Mouse (Mus musculus) central nervous system, embryonic 18 days (tissue): ENCODE data around the gene Gm12169. TPM values are rescaled to one million over a fixed set of nuclear protein-coding genes. Genes with fewer than 3 reads are reported as not detected.

Source experiments
- polyA plus RNA-seq: library from polyadenylated mRNA; depleted of rRNA; stranded (reverse); fragments of >200 nt; gene quantifications from 2 replicates; pipeline ENCODE4 v1.2.3, GENCODE M21; 2012; rRNA removed

Gene Gm12169
- not detected in 2 replicates for polyA plus RNA-seq

DNA sequence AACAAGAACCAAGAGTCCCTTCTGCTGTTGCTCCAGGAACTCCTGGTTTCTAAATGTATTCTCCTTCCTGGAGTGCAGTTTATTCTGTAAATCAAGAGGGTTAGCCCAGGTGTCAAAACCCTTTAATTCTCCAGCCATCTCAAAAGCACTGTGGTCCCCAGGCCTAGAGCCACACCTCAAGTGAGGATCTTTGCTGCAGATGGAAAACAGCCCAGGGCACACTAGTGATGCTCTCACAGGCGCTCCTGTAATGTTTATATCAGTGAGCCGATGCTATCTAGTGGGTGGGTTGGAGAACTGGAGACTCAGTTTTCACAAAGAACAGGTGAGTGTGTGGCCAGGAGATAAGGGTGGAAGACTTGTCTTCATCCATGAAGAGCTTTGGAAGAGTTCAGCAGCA lies at the start of gene Gm12169:
Gene Gm12169, plus strand, starts transcription at position 301 of the 400 bp plus-strand sequence.

DNA sequence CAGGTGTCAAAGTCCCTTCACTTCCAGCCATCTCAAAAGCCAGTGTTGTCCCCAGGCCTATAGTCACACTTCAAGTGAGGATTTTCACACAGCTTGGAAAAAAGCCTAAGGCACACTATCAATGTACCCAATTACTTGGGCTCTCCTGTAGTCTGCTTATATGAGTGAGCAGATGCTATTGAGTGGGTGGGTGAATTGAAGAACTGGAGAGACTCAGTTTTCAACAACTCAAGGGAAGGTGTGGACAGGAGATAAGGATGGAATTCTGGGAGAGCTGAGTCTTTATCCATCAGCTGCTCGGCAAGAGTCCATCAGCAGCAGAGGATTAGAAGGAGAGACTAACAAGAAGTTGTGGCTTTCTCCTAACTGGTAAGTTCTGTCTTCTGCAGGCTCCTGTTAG lies 47.3 kb downstream of the Gm12169 start, which contains the start of gene BC053393:
Gene BC053393, plus strand, starts transcription at position 210 of the 400 bp plus-strand sequence.

Other genes with a start within 250 kb of the Gm12169 start
- 48.2 and 55.2 TPM in 2 replicates for gene Cyfip2, start 211.4 kb upstream of the Gm12169 start, polyA plus RNA-seq
- gene Itk, start 134.7 kb upstream of the Gm12169 start, polyA plus RNA-seq, result 0.01 and 0.03 TPM in 2 replicates
- not detected in 2 replicates for gene Fam71b, start 127.7 kb upstream of the Gm12169 start, polyA plus RNA-seq
- gene Med7, start 87.3 kb upstream of the Gm12169 start, polyA plus RNA-seq, result 41.1 and 47.2 TPM in 2 replicates
- 0.20 and 0.26 TPM in 2 replicates for gene Havcr2, start 69.3 kb upstream of the Gm12169 start, polyA plus RNA-seq
- gene BC053393, start 47.3 kb downstream of the Gm12169 start, polyA plus RNA-seq, result 0.05 TPM in 1 of 2 replicates, not detected in the other
- gene Dppa1, start 105.0 kb downstream of the Gm12169 start, polyA plus RNA-seq, result not detected in 2 replicates
- gene Timd2, start 182.8 kb downstream of the Gm12169 start, polyA plus RNA-seq, result 0.04 and 0.05 TPM in 2 replicates
- 0.05 TPM in 1 of 2 replicates, not detected in the other for gene Havcr1, start 210.9 kb downstream of the Gm12169 start, polyA plus RNA-seq